Mouse (Mus musculus) erythroblast, adult 5-6 weeks (primary cell): ENCODE data around the gene Cd63. TPM values are rescaled to one million over a fixed set of nuclear protein-coding genes. Genes with fewer than 3 reads are reported as not detected.

ENCODE experiments used
- ATAC-seq: replicated peaks from 2 replicates; pipeline ENCODE4 v1.8.0; 2016; ENCODE audit warnings: moderate number of reproducible peaks, mild to moderate bottlenecking, moderate TSS enrichment, inconsistent platforms; ENCODE audit not compliant: poor library complexity, low FRiP score, severe bottlenecking
- total RNA-seq, 2 experiments: library from RNA; stranded (forward) in 1 of 2; stranded (reverse) in 1 of 2; fragments of 150-400 nt in 1 of 2; fragments of 200-764, 138-1000 nt in 1 of 2; gene quantifications; 2 replicates each; pipeline versions ENCODE4 v1.2.3 to v1.2.4; 2015 to 2017; ENCODE audit warnings: low replicate concordance in 2 of 2

Gene Cd63
- total RNA-seq (2015; ENCODE audit: low replicate concordance) (90.9 and 115 TPM in 2 replicates), total RNA-seq (2017; ENCODE audit: low replicate concordance) (27.2 and 35.5 TPM in 2 replicates)

DNA sequence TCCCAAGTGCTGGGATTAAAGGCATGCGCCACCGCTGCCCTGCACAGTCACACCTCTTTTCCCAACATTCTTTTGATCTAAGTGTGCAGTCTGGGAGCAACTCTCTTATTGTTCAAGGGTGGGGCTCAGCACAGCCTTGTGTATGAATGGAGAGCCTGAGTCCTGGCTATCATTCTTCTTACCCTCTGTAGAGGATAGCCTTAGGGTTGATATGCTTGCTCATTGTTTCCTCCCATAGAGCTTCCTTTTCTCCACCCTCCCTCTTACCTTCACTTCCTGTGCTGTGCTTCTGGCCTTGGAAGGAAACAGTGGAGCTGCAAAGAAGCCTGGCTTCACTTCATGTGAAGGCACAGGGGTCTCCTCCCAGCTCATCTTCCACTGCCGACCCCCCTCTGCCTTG, at the start of gene Cd63:
TSS of gene Cd63 (plus strand) at position 292 of the 400 bp plus-strand sequence.
- ATAC-seq, result no peak

GRCm38 (mm10) chr10:128861176-128861575, 39.6 kb upstream of the Cd63 start:
- no peak for ATAC-seq

- ATAC-seq, result no peak
Observed at GRCm38 (mm10) chr10:128866042-128866441, 34.7 kb upstream of the Cd63 start.

DNA sequence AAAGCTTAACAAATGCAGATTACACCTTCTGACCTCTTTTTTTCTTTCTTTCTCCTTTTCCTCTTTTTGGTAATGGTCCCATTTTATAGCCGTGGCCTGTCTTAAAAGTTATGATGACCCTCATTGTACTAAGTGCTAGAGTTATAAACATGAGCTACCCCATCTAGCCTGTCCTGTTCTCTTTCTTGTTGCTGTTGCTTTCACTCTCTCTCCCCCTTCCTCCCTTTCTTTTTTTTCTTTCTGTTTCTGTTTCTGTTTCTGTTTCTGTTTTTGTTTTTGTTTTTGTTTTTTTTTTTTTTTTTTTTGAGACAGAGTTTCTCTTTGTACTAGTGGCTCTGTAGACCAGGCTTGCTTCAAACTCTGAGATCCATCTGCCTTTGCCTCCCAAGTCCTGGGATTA, 34.3 kb upstream of the Cd63 start:
- ATAC-seq, result no peak

DNA sequence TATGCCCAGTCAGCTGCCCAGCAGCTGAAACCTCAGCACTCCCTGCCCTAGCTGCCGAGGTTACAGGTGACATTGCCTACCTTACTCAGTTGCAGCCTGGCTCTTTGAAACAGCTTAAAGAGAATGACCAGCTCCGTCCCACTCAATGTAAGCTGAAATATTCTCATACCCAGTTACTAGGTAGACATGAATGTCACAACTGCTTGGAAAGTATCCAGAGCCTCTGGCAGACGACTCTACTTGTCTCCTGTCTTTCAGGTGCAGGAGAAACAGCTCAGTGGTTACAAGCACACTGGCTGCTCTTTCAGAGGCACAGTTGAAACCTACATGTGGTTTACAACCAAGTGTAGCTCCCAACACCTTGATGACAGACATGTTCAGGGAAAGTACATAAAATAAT, 30.4 kb upstream of the Cd63 start:
- ATAC-seq, result no peak

DNA sequence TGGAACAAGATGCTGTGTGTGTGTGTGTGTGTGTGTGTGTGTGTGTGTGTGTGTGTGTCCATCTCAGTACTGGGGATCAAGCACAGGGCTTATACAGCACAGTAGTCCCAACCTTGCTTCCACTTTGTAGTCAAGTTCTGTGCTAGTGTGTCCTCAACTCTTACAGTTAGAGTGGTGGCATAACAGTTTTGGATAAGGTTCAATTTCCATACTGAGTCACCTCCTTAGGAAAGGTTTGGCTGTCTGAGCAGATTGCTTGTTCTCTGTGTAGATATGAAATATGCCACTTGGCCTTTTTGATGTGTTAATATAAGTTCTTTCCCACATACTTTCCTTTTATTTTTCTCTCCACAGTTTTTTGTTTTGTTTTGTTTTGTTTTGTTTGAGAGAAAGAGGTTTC, 22.5 kb upstream of the Cd63 start:
- ATAC-seq, result no peak

DNA sequence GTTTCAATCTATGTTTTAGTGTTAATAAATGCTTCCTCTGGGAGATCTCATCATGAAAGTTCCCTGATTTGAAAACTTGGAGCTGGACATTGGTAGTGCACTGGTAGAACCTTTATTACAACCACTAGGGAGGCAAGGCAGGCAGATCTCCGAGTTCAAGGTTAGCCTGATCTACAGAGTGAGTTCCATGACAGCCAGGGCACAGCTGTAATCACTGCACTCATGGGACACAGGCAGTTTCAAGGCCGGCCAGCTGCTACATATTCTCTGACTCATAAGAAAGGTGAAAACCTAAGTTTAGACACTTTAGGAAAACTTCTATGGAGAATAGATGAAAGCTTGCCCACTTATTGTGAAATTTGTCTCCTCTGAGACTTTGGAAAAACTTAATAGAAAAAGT, 22.0 kb upstream of the Cd63 start:
- ATAC-seq, result no peak

- ATAC-seq, result no peak
Observed at GRCm38 (mm10) chr10:128882067-128882466, 18.7 kb upstream of the Cd63 start.

DNA sequence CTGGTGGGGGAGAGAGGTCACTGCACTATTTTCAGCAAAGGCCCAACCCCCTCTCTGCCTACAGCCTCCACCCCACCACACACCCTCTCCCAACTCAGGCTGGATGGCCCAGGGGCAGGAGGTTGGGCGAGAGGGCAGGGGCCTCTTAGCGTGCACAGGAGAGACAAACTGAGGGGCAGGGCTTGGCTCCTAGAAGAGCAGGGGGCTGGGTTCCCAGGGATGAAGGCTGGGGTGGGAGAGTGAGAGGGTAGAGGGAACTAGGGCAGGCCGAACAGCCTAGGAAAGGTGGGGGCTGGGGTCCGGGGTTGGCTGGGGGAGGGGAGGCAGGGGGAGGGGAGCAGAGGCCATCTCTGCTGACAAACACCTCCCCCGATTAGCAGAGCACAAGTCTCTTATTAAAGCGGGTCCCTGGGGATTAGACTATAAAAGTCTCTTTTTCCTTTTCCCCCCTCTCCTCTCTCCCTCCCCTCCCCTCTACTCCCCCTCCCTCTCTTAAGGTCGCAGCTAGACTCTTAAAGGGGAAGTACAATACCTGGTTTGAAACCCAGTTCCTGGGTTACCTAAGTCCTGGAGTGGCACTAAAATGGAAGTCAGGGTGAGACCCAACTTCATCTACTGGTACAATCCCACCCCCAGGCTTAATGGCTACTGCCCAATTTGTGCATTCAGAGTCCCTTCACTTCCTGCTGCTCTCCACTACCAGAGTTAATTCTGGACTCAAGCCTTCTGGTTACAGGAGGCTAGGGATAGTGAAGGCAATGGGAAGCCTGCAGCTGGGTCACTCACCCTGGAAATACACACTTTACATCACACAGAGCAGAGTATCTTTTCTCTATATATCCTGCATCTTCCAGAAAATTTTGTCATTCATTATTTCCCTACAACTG, 11.6 kb upstream of the Cd63 start:
- no peak for ATAC-seq

- ATAC-seq, result no peak
Observed at GRCm38 (mm10) chr10:128889846-128890245, 10.9 kb upstream of the Cd63 start.

- no peak for ATAC-seq
Observed at GRCm38 (mm10) chr10:128890383-128891295, 10.2 kb upstream of the Cd63 start.

DNA sequence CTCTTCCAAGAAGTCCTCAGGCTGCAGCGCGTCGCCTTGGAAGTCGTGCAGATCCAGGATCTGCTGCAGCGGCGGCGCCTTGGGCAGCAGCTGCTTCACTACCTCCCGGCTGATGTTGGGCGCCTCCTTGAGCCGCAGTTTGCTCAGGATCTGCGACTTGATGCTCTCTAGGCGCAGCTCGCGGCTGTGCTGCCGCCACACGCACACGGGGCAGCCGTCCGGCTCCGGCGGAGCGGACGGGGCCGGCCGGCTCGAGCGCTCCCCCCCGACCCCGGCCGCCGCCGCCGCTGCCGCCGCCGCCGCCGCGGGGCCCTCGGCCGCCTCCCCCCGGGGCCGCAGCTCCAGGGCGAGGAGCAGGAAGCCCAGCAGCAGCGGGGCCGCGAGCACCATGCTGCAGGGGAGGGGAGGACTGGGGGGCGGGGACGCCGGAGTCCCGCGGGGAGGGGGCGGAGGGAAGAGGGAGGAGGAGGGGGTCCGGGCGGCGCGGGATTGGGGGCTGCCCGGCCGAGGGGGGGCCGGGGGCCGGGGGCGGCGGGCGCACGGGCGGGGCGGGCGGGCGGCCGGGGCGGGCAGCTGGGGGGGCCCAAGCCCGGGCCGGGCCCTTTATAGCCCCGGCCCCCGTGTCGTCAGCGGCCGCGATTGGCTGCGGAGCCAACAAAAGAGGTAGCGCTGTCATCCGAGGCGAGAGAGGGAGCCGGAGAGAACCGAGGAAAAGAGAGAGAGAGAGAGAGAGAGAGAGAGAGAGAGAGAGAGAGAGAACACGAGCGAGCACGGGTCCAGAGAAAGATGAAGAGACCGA, 9.3 kb upstream of the Cd63 start, which contains the start of gene Gdf11:
TSS of gene Gdf11 (minus strand) at position 423 of the 799 bp plus-strand sequence.
- ATAC-seq, result no peak

DNA sequence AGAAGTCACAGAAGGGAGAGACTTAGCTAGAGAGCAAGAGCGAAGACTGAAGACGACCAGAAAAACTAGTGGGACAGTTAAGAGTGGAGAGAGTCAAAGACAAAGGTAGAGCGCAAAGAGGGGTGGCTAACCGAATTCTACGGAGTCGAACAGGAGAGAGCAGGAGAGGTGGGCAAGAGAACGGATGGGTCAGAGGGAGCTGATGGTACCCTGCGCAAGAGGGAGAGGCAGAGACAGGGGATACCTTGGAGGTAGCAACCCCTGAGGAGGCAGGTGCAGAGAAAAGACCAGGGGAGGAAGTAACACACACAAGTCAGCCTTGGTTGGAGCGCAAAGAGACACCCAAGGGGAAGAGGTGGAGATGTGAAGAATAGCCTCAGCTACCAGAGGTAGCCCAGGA, 8.5 kb upstream of the Cd63 start:
- ATAC-seq, result no peak

DNA sequence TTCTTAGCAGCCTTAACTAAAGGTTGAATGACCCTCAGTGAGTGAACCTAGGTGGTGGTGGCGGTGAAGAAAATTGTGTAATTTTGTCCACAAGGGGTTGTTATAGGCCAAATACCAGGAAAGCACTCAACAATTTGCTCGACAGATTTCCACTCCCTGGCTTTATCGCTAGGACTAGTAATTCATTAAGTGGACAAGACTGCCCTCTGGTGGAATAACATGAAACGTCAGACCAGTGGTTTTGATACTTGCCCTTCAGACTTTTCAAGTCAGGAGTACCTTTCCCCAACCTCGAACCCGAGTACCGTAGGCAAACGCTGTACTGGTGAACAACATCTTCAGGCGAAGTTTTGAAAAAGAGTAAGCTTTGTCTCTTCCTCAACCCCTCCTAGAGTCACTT, 5.4 kb upstream of the Cd63 start:
- peak; percentile 83 for ATAC-seq

- ATAC-seq, result no peak
Observed at GRCm38 (mm10) chr10:128895952-128896693, 4.7 kb upstream of the Cd63 start.

- no peak for ATAC-seq
Observed at GRCm38 (mm10) chr10:128896807-128897206, 4.0 kb upstream of the Cd63 start.

DNA sequence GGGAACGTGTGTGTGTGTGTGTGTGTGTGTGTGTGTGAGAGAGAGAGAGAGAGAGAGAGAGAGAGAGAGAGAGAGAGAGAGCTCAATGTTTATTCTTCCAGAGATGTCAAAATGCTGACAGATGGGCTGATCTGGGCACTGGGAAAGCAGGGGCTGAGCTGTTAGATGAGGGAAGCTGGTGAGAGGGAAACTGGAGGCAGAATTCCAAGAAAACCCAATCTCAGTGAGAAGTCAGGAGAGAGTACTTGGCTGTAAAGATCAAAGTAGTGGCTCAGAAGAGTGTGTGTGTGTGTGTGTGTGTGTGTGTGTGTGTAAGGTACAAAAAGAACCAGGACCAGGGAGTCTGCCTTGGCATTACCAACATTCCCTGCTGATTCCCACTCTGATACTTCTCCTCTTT, 3.3 kb upstream of the Cd63 start:
- ATAC-seq, result no peak

DNA sequence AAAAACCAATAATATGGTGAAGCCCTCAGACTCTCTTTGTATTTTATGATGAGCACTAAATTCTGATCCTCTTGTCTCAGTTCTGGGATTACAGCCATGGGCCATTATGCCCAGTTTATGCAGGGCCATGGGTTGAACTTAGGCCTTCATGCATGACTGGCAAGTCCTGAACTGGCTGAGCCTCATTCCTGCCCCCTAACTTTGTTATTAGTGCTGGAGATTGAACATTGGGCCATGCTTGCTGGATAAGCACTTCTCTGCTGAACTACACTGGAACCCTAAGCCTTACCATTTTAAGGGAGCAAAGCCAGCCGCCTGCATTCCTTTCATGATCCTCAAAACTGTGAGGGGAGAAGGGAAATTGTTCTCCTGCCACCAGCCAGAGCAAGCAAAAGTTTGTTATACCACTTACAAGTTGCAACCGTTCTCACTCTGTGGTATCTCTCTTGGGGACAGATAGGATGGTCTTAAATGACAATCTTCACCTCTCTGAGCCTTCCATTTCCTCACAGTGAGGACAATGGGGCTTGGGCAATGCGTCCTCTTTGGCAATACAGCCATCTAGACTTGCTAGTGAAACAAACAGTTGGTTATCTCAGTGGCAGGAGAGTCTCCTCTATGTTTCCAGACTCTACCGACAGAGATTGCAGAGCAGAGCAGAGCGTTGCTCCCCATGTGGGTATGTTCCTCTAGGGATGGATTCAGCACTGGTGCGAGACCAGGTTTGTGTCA, 864 bp upstream of the Cd63 start:
- ATAC-seq, result no peak
